20 mouse cellular contexts compared by ENCODE assay signal in the genomic region with DNA sequence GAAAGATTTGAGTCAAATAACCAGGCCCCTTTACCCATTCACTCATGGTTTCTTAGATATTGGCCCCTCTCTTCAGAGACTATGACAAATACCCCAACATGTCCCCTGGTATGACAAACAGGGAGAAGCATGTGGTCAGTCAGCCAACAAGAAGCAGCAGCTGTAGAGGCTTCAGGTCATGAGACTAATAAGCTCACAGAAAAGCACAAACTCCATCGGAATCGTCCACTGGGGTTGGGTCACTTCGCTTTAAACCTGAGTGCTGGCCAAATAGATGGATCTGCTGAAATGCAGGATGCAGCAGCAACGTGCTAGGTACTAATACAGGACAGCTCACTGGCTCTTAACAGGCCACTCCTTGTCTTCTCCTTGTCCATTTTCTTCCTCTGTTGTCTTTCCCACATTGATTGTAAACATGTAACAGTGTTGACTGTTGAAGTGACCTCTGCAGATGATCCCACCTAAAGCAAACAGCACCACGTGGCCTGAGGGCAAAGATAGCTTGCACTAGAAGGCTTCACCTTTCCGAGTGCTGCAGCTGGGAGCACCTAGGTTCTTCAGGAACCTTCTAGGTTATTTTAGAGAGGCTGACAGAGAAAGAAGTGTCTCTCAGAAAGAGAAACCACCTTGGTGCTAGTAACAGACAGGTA. TPM values are rescaled to one million over a fixed set of nuclear protein-coding genes. Genes with fewer than 3 reads are reported as not detected.
"Had no signal": no experiment of that assay in that cellular context is flagged by ENCODE, and none has a peak within 500 bp of the region (broad histone marks: within the 10 kb centered on the region; RNA-seq: fewer than 3 reads in every experiment).

No protein-coding gene starts in this region.

- ATAC-seq: midbrain, embryonic 16.5 days had no signal

- H3K9ac ChIP-seq: lung, embryonic 14.5 days; midbrain, embryonic 12.5 days; neural tube, embryonic 13.5 days; neural tube, embryonic 15.5 days had no signal

- DNase-seq: lung, adult 18-20 months; lung, embryonic 14.5 days; lung, postnatal 10 days; lung, postnatal 4 days; midbrain, embryonic 14.5 days; retina, postnatal 1 day; right cerebral cortex, adult 18-20 months; right cerebral cortex, postnatal 25 days; right cerebral cortex, postnatal 4 days; spleen, adult 18-20 months; thymus, adult 18-20 months; thymus, postnatal 14 days; thymus, postnatal 36 days had no signal

- H3K27ac ChIP-seq: midbrain, embryonic 10.5 days; midbrain, embryonic 12.5 days; neural tube, embryonic 13.5 days; neural tube, embryonic 15.5 days had no signal

- H3K4me2 ChIP-seq: lung, embryonic 14.5 days; midbrain, embryonic 12.5 days; neural tube, embryonic 13.5 days; neural tube, embryonic 15.5 days had no signal

- H3K4me1 ChIP-seq: midbrain, embryonic 12.5 days; neural tube, embryonic 13.5 days; neural tube, embryonic 15.5 days had no signal

- H3K4me3 ChIP-seq: midbrain, embryonic 10.5 days; midbrain, embryonic 12.5 days; myocyte; neural tube, embryonic 13.5 days; neural tube, embryonic 15.5 days had no signal

- H3K27me3 ChIP-seq: midbrain, embryonic 12.5 days; neural tube, embryonic 13.5 days; neural tube, embryonic 15.5 days had no signal

- H3K9me3 ChIP-seq: midbrain, embryonic 10.5 days; midbrain, embryonic 12.5 days; neural tube, embryonic 13.5 days; neural tube, embryonic 15.5 days had no signal

- H3K36me3 ChIP-seq: midbrain, embryonic 10.5 days; midbrain, embryonic 12.5 days; neural tube, embryonic 13.5 days; neural tube, embryonic 15.5 days had no signal

RNA-seq across cellular contexts. Expression of a gene that starts 33.9 kb away (rescaled TPM):
- total RNA-seq: megakaryocyte-erythroid progenitor cell, adult 5-6 weeks had no signal
